Mouse (Mus musculus): ENCODE data around the gene Cox18. TPM values are rescaled to one million over a fixed set of nuclear protein-coding genes. Genes with fewer than 3 reads are reported as not detected.
"Not testable (repeated sequence)": the region's sequence is repeated elsewhere in the genome, so short reads cannot be mapped to it uniquely, and the experiment has no call there.

The Cox18 gene
- 10 to 100 TPM in 1 of 4 experiments, 1 to 10 TPM in 3; 7.6 to 10.3 (median 9.1) TPM for total RNA-seq (2022)

- DNase-seq (ENCODE audit: low spot score in 2 of 2), result peak; percentile 96 to 98
Observed at GRCm38 (mm10) chr5:90223534-90224381, at the start of gene Cox18. Gene Cox18, minus strand, starts transcription at chr5:90224001.

DNA sequence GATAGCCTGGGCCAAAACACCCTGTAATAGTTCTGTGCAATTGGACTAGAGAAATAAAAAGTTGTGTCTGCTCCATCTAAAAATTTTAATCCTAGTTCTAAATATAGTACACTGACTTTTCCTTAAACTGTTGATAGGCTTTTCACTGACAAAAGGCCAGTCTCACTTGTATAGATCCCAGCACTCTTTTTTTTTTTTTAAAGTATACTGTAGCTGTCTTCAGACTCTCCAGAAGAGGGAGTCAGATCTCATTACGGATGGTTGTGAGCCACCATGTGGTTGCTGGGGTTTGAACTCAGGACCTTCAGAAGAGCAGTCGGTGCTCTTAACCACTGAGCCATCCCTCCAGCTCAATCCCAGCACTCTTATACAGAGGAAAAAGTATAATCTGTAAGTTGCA is 38.4 kb upstream of the Cox18 start:
- DNase-seq (ENCODE audit: low spot score in 2 of 2), result not testable (repeated sequence)

DNA sequence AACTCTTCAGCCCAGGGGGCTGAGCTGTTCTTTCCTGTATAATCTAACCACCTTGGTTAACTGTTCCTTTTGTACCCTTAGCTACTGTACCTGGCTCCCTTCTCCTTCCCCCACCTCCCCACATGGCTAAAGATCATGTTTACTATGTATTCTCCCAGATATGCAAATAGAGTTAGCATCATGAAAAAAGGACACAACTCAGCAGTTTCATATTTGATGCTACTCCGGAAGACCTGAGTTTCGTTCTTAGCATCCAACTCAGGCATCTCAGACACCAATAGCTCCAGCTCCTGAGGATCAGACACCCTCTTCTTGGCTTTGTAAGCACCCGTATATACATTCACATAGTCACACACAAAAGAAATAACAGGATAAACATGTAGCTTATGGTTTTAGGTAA is 33.2 kb upstream of the Cox18 start:
- DNase-seq (ENCODE audit: low spot score in 2 of 2), result no peak

GRCm38 (mm10) chr5:90247503-90247902 is 23.7 kb upstream of the Cox18 start:
- DNase-seq (ENCODE audit: low spot score in 2 of 2), result no peak

DNA sequence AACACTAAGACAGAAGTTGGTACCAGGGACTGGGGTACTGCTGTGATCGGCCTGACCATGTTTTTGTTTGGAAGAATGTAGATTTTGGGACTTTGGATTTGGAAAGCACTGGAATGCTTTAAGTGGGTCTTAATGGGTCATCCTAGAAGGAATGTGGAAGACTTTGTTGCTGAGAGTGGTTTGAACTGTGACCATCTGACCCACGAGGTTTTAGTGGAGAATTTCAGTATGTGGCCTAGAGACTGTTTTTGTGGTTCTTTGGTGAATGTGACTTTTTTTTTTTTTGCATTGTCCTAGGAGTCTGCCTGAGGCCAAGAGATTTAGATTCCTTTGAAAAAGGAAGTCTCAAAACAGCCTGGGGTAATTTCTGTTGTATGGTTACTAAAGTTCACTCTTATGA is 23.2 kb upstream of the Cox18 start:
- no peak for DNase-seq (ENCODE audit: low spot score in 2 of 2)

- no peak for DNase-seq (ENCODE audit: low spot score in 2 of 2)
Observed at GRCm38 (mm10) chr5:90246567-90246966, 22.8 kb upstream of the Cox18 start.

GRCm38 (mm10) chr5:90245416-90245815 is 21.6 kb upstream of the Cox18 start:
- no peak for DNase-seq (ENCODE audit: low spot score in 2 of 2)

GRCm38 (mm10) chr5:90235217-90235616 is 11.4 kb upstream of the Cox18 start:
- no peak for DNase-seq (ENCODE audit: low spot score in 2 of 2)

DNA sequence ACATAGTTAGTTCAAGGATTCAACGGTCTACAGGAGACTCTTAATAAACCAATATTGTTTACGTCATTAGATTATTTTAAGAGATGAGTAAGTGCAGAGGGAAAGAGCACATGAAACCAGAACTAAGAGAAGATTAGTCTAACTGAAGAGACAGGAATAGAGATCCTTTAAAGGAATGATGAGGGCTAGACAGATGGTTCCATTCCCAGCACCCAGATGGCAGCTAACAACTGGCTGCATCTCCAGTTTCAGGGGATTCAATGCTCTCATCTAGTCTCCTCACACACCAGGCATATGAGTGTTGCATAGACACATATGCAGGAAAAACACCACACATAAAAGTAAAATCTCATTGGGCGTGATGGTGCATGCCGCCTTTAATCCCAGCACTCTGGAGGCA is 9.5 kb upstream of the Cox18 start:
- no peak for DNase-seq (ENCODE audit: low spot score in 2 of 2)

GRCm38 (mm10) chr5:90229760-90230159 is 6.0 kb upstream of the Cox18 start:
- no peak for DNase-seq (ENCODE audit: low spot score in 2 of 2)

DNA sequence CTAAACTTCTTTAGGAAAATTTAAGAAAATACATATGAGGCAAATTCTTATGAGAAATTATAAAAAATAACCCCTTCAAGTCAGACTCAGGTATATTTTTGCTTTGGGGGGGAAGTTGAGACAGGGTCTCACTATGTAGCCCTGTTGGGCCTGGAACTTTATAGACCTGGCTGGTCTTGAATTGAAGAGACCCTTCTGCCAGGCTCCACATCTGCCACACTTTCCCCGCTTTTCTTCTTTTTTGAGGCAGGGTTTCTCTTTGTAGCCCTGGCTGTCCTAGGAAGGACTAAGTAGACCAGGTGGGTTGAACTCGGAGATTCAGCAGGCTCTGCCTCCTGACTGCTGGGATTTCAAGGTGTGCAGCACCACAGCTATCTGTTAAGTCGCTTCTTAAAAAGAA is 2.9 kb upstream of the Cox18 start:
- DNase-seq (ENCODE audit: low spot score in 2 of 2), result no peak

- no peak for DNase-seq (ENCODE audit: low spot score in 2 of 2)
Observed at GRCm38 (mm10) chr5:90224730-90225129, 929 bp upstream of the Cox18 start.

GRCm38 (mm10) chr5:90222937-90223336 is 864 bp downstream of the Cox18 start:
- DNase-seq (ENCODE audit: low spot score in 2 of 2), result no peak

GRCm38 (mm10) chr5:90217791-90218190 is 6.0 kb downstream of the Cox18 start:
- no peak for DNase-seq (ENCODE audit: low spot score in 2 of 2)

GRCm38 (mm10) chr5:90217226-90217625 is 6.6 kb downstream of the Cox18 start:
- no peak for DNase-seq (ENCODE audit: low spot score in 2 of 2)

- no peak for DNase-seq (ENCODE audit: low spot score in 2 of 2)
Observed at GRCm38 (mm10) chr5:90213356-90213755, 10.4 kb downstream of the Cox18 start.

DNA sequence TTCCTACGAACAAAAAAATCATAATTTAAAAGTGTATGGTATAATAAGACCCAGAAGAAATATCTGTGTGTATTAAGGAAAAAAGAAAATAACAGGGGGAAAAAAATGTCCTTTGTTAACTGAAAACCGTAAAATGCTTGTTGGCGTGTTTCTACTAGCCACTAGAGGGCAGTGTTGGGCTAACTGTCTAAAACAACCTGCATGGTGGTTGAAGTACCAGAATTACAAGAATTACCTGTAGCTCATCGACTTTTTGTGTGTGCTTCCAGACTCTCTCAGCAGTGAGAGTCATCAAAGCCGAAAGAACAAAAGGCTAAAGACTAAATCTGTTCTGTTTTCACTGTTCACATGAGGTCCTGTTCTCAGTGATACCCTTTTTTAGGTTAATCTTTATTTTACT is 20.6 kb downstream of the Cox18 start:
- DNase-seq (ENCODE audit: low spot score in 2 of 2), result no peak

DNA sequence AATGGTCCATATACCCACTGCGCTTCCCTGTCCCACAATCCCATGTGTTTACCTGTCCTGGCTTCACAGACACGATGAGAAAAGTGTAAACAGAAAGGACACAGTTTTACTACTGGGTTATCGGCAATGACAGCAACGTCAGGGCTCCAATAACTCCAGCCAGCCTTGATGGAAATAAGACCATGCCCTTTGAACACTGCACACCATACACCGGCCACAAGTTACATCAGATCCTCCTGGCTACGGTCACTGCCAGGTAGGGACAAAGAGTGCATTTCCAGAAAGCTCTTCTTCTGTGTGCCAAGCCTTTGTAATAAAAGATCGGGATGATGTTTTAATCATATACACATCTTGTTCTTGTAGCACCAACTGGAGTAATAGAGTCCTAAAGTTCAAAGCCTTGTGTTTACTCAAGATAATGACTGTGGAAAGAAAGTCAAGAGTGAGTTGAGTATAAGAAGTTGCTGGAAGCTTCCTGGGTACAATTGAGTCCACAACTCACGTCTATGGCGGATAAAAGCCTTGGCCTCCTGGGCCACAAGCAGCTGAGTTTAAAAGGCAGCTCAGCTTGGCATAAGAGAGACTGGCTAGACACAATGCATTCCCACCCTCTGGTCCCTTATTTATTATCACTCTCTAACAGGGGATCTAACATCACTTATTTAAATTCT is 21.2 kb downstream of the Cox18 start:
- no peak for DNase-seq (ENCODE audit: low spot score in 2 of 2)

GRCm38 (mm10) chr5:90199922-90200632 is 23.7 kb downstream of the Cox18 start:
- no peak for DNase-seq (ENCODE audit: low spot score in 2 of 2)

DNA sequence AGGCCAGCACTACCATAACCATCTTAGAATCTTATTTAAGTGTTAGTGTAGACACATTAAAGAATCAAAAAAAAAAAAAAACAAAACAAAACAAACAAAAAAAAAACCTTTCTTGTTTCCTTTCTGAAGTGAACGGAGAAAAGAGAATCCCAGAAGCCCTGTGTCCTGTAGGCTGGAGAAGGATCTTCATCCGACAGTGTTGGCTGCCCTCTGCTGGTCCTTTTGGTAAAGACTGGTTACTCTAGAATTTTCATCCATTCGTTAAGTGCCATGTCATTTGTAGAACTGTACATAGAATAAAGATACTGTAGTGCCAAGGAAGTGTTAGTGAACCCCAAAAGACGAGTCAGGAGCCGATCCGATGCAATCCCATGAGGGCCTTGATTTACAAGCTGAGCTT is 29.0 kb downstream of the Cox18 start:
- DNase-seq (ENCODE audit: low spot score in 2 of 2), result peak in 1 of 2 experiments; percentile 10

DNA sequence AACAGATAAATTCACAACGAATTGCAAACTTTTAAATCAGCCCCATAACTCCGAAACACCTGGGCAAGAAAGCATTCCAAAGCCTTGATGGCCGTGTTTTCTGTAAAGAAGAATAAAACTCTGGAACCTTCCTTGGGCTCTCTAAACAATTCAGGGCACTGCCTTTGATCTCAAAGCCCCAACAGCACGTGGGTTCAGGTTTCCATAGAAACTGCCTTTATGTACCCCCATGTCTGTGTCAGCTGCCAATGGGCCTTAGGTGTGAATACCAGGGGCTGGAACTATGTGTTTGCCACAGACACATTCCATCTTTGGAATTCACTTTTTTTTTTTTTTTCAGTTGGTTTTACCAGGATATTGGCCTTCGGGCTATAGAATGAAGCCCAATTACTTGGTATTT is 41.0 kb downstream of the Cox18 start:
- no peak for DNase-seq (ENCODE audit: low spot score in 2 of 2)

DNA sequence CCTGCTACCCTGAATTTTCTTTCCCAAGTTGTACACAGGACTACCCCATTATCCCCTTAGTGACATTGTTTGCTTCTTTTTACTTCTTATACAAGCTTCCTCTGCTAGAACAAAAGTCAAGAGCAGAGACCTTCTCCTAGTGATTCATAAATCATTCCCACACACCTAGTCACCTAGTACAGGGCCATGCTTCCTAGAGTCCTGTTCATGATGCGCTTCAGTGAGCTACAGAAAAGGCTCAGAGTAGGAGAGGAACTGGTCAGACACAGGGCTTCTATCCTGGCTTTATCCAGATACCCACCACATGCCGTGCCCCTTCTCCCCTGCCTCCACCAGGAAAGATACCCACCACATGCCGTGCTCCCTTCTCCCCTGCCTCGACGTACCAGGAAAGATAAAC is 44.7 kb downstream of the Cox18 start:
- no peak for DNase-seq (ENCODE audit: low spot score in 2 of 2)

Data from gastrocnemius, adult 8-10 months (tissue).